Mouse (Mus musculus): Measurements from ENCODE around the gene Pcca.
"Not testable (repeated sequence)": the region's sequence is repeated elsewhere in the genome, so short reads cannot be mapped to it uniquely, and the experiment has no call there.

Pcca gene

GRCm38 (mm10) chr14:122560893-122561452 is 26.8 kb downstream of the Pcca start:
- not testable (repeated sequence) for DNase-seq (ENCODE audit: low spot score)

- no peak for DNase-seq (ENCODE audit: low spot score)
Measured at GRCm38 (mm10) chr14:122570862-122571261, 36.7 kb downstream of the Pcca start.

GRCm38 (mm10) chr14:122574064-122574751 is 40.1 kb downstream of the Pcca start:
- DNase-seq (ENCODE audit: low spot score), result no peak

- DNase-seq (ENCODE audit: low spot score), result no peak
Measured at GRCm38 (mm10) chr14:122577816-122578215, 43.7 kb downstream of the Pcca start.

DNA sequence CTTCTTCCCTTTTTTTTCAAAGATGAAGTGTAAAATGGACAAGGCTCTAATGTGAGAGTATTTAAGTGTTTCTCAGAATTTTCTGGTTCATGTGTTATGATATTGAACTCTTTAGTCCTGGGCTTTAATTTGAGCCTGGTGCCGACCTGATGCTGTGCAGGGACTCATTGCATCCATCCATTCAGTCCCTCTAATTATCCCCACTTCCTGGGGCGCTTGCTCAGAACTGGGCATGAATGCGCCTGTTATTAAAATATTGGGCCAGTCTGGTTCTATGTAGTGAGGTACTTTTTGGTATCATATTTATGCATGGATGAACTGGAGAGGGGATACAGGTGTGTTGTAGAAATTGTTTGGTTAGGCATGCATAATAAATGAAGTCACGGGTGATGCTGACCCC is 47.9 kb downstream of the Pcca start:
- DNase-seq (ENCODE audit: low spot score), result no peak

GRCm38 (mm10) chr14:122582491-122583077 is 48.5 kb downstream of the Pcca start:
- no peak for DNase-seq (ENCODE audit: low spot score)

DNA sequence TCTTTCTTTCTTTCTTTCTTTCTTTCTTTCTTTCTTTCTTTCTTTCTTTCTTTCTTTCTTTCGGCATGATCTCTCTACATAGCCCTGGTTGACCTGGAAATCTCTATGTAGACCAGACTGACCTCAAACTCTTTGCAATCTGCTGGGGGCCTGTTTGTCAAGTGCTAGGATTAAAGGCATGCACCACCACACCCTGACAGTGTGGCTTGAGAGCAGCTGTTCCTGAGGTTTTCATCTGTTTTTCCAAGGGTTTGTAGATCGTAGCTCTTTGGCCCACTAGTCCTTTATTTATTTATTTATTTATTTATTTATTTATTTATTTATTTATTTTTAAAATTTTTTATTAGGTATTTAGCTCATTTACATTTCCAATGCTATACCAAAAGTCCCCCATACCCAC is 50.0 kb downstream of the Pcca start:
- DNase-seq (ENCODE audit: low spot score), result not testable (repeated sequence)

- DNase-seq (ENCODE audit: low spot score), result no peak
Measured at GRCm38 (mm10) chr14:122586942-122587341, 52.8 kb downstream of the Pcca start.

DNA sequence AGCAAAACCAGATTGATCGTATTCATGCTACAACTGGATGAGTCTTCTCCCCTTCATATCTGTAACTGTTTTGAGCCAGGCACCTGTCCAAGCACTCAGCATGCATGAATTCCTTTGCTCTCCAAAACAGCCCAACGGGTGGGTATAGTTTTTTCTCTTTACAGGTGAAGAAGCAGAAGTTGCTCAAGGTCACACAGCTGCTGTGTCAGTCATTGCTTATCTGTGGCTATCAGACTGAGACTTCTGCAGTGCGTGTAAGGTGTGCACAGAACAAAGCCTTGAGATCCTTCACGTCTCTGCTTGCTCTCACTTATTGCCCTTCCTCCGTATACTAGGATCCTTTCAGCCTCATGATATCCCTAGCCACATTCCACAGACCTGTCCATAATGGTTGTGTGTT is 63.4 kb downstream of the Pcca start:
- DNase-seq (ENCODE audit: low spot score), result no peak

GRCm38 (mm10) chr14:122598802-122599201 is 64.7 kb downstream of the Pcca start:
- no peak for DNase-seq (ENCODE audit: low spot score)

- no peak for DNase-seq (ENCODE audit: low spot score)
Measured at GRCm38 (mm10) chr14:122599839-122600238, 65.7 kb downstream of the Pcca start.

- no peak for DNase-seq (ENCODE audit: low spot score)
Measured at GRCm38 (mm10) chr14:122602701-122603100, 68.6 kb downstream of the Pcca start.

- DNase-seq (ENCODE audit: low spot score), result no peak
Measured at GRCm38 (mm10) chr14:122606499-122606898, 72.4 kb downstream of the Pcca start.

- no peak for DNase-seq (ENCODE audit: low spot score)
Measured at GRCm38 (mm10) chr14:122607456-122607855, 73.3 kb downstream of the Pcca start.

DNA sequence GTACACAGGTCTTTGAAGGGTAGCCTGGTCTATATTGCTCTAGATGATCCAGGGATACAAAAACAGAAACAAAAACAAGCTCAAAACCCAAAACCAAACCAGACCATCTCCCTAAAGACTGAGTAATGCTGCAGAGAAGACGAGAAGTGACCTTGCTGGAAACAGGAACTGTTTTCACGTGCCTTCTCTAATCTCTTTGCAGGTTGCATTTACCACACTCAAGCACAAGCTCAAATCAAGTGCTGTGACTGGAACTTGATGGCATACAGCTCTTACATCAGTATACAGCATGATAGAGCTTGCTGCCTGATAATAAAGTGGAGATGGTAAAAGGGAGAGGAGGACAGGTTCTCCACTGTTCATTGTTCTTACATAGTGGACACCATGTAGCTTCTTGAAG is 74.2 kb downstream of the Pcca start:
- DNase-seq (ENCODE audit: low spot score), result no peak

DNA sequence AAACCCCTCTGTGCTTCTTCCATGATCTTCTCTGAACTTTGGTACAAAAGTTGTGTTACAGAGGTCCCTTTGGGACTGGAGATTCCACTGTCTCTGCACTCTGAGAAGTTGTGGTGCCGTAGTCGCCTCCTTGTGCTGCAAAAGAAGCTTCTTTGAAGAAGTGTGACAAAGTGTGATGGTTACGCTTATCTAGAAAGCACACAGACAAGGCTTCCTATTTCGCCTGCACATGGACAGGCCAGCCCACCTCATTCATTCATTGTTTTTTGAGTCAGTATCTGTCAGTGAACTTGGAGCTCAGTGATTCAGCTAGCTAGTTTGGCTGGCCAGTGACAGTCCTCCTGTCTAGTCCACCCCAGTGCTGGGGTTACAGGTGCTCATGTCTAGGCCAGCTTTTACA is 76.9 kb downstream of the Pcca start:
- DNase-seq (ENCODE audit: low spot score), result no peak

DNA sequence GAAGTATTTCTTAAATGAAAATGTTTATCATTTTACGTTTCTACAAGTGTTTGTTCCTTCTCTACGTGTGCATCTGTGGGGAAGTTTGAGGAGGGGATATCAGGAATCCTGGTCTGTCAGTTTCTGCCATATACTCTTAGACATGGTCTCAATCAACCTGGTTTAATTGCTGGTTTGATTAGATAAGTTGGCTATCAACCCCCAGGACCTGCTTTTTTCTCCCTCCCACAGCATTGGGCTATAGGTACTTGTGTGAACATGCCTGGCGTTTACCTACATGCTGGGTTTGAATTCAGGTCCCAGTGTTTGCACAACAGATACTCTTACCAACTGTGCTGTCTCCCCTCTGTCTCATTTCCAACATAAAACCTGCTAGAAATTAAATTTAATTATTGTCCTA is 78.2 kb downstream of the Pcca start:
- no peak for DNase-seq (ENCODE audit: low spot score)

DNA sequence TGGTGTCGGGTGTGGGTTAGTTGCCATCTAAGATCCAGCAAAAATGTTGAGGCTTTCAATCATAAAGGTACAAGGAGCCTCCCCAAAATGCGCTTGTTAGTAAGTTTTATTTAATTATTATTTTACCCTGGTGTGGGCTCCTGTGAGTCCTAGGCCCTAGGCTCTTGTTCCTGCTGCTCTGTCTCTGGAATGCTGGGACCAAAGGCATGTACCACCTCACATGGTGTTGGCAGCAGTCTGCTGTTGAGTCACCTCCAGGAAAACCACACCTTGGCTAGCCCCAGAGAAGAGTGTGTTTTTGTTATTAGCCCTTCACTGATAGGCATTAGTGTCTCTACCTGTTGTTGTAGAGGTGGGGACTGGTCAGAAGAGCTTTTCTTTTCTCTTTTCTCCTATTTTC is 83.5 kb downstream of the Pcca start:
- DNase-seq (ENCODE audit: low spot score), result no peak

GRCm38 (mm10) chr14:122633416-122633815 is 99.3 kb downstream of the Pcca start:
- DNase-seq (ENCODE audit: low spot score), result no peak

DNA sequence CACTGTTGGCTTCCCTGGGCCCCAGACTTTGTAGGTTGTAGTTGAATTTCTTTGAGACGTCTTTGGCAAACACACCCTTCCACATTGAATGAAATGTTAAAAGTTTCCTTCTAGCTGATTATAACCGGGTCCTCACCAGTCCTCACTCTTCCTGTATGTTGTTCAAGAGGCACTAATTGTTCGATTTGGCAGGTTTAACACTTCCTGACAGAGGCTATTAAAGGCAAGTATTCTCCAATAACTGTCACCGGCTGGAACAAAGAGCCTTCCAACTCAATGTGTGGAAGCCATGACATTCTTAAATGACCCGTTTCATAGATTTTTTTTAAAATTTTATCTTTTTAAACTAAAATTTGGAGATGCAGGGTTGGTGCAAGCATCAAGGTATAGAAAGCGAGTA is 102.5 kb downstream of the Pcca start:
- no peak for DNase-seq (ENCODE audit: low spot score)

DNA sequence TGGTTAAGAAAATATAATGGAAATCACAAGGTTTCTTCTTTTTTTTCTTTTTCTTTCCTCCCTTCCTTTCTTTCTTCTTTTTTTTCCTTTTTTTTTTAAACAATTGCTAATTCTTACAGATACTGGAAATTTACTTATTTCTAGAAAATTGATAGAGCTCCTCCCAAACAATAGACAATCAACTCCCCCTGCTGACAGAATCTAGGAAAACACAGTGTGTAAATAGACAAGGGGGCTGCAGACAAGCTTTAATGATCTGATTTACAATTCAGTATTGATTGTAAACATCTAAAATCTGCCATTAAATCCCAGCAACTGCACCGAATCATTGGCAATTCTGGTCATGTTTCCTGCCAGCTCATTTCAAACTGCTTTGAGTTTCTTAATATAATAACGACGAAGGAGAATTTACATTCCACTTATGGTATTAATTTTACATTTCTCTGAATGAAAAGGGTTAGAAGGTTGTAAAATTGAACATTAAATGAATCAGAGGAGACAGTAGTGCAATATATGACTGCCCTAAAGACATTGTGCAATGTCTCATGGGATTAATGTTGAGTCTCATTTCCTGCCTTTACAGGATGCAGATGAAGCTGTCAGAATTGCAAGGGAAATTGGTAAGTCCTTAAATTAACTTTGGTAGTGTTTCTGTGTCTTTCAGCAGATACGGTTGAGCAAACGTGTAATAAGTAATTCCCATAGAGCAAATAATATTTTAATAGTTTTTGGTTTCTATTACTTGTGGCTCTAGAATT is 103.9 kb downstream of the Pcca start:
- DNase-seq (ENCODE audit: low spot score), result no peak

- no peak for DNase-seq (ENCODE audit: low spot score)
Measured at GRCm38 (mm10) chr14:122639168-122639720, 105.1 kb downstream of the Pcca start.

GRCm38 (mm10) chr14:122642432-122642831 is 108.3 kb downstream of the Pcca start:
- DNase-seq (ENCODE audit: low spot score), result no peak

All from T-cell, adult 2 months (primary cell).